Mouse (Mus musculus) c-Kit-positive CD71-positive TER-119-negative erythroid progenitor cells, embryonic 14.5 days (primary cell): Measurements from ENCODE around the gene Gm8005.
"Not testable (repeated sequence)": the region's sequence is repeated elsewhere in the genome, so short reads cannot be mapped to it uniquely, and the experiment has no call there.

Experiments
- DNase-seq: peaks from one replicate; pipeline ENCODE4 v3.0.0-alpha.2; 2013; ENCODE audit warnings: low read depth

Gene Gm8005

GRCm38 (mm10) chr14:42439573-42439972, at the start of gene Gm8005:
Gene Gm8005, minus strand, starts transcription at chr14:42439673.
- DNase-seq, result not testable (repeated sequence)

- DNase-seq, result not testable (repeated sequence)
These were observed 24.1 kb upstream of the Gm8005 start, which contains the start of gene Gm8011 for GRCm38 (mm10) chr14:42463581-42463980. Gene Gm8011, plus strand, starts transcription at chr14:42463881.
